ENCODE assay signal across 25 mouse cellular contexts in the genomic region with DNA sequence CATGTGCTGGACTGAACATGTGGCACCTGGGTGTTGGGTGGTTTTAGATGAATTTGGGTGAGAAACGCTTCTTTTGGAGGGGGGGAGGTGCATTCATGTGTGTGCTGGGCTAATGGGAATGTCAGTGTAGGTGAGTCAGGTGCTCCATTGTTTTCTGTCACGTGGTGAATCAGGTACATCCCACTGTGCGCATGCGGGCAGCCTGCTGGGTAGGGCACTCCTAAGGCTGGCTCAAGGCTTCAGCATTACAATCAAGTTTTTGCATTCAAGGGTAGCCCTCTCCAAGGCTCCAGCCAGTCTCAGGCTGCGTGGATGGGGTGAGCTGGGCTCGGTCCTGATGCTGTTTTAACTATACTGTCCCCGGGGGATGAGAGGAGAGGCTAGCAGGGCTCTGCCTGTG. TPM values are rescaled to one million over a fixed set of nuclear protein-coding genes. Genes with fewer than 3 reads are reported as not detected.
DNase-seq lines count a peak whose midpoint lies in the region; ATAC-seq lines count a peak whose summit lies in the region.
"Had no signal": no experiment of that assay in that cellular context is flagged by ENCODE, and none has a peak within 500 bp of the region (broad histone marks: within the 10 kb centered on the region; RNA-seq: fewer than 3 reads in every experiment).

No protein-coding gene starts in this region.

- H3K9me3 ChIP-seq in midbrain, embryonic 11.5 days (ENCODE audit: control insufficient read depth, low read length) = no peaks in the 10 kb centered on the region
- H3K9me3 ChIP-seq in midbrain, embryonic 15.5 days = no peaks in the 10 kb centered on the region
- H3K9me3 ChIP-seq in kidney, embryonic 15.5 days (replicated peaks) = no peaks in the 10 kb centered on the region
- H3K9me3 ChIP-seq: embryonic facial prominence, embryonic 10.5 days; embryonic facial prominence, embryonic 12.5 days; forebrain, embryonic 13.5 days; forebrain, embryonic 15.5 days had no signal

- H3K9ac ChIP-seq in midbrain, embryonic 11.5 days (ENCODE audit: low read length) = no peak overlapping the region
- no peak overlapping the region for H3K9ac ChIP-seq in midbrain, embryonic 15.5 days
- no peak overlapping the region for H3K9ac ChIP-seq in kidney, embryonic 15.5 days
- H3K9ac ChIP-seq: embryonic facial prominence, embryonic 12.5 days; forebrain, embryonic 13.5 days; forebrain, embryonic 15.5 days; forebrain, postnatal 0 days had no signal

- H3K4me2 ChIP-seq in midbrain, embryonic 11.5 days = no peak overlapping the region
- H3K4me2 ChIP-seq in midbrain, embryonic 15.5 days = no peak overlapping the region
- no peak overlapping the region for H3K4me2 ChIP-seq in kidney, embryonic 15.5 days
- H3K4me2 ChIP-seq: embryonic facial prominence, embryonic 12.5 days; forebrain, embryonic 13.5 days; forebrain, embryonic 15.5 days had no signal

- DNase-seq in midbrain, embryonic 11.5 days (ENCODE audit: low spot score, missing footprints) = peak; percentile 64
- DNase-seq in ES-CJ7 (ENCODE audit: low read depth, low spot score) (peak; percentile 91), R1 (ENCODE audit: low read depth, low spot score) (peak; percentile 78)
- DNase-seq in layer of hippocampus, postnatal 25 days (ENCODE audit: extremely low spot score in 1 of 2, low spot score in 1 of 2) = no peak
- DNase-seq in frontal cortex, postnatal 10 days (ENCODE audit: low spot score in 2 of 2) = no peak
- DNase-seq: adrenal gland, adult 8-10 months; adrenal gland, postnatal 14 days; adrenal gland, postnatal 36 days; B cell, adult 2 months; cerebellum, adult 11-12 months; cerebellum, adult 2 months; cerebellum, adult 9-10 months; cerebellum, postnatal 10 days; cerebellum, postnatal 25 days; forebrain, postnatal 0 days had no signal

- H3K27me3 ChIP-seq in midbrain, embryonic 11.5 days (ENCODE audit: control insufficient read depth, insufficient read depth, low read length) = no peaks in the 10 kb centered on the region; the same call in 1 of the 2 replicates
- H3K27me3 ChIP-seq in midbrain, embryonic 15.5 days (replicated peaks) = peaks cover 3% of the 10 kb centered on the region; the same call in 1 of the 2 replicates
- H3K27me3 ChIP-seq in kidney, embryonic 15.5 days = peaks cover 6% of the 10 kb centered on the region; the same call in 1 of the 2 replicates

- peaks cover 3% of the 10 kb centered on the region; the same call in 1 of the 2 replicates for H3K4me1 ChIP-seq in midbrain, embryonic 11.5 days (ENCODE audit: control insufficient read depth, insufficient read depth, low read length)
- H3K4me1 ChIP-seq in midbrain, embryonic 15.5 days = peaks cover 15% of the 10 kb centered on the region
- H3K4me1 ChIP-seq in kidney, embryonic 15.5 days = peaks cover 4% of the 10 kb centered on the region; the same call in 1 of the 2 replicates
- H3K4me1 ChIP-seq: embryonic facial prominence, embryonic 12.5 days had no signal

- ATAC-seq in midbrain, embryonic 11.5 days (ENCODE audit: low FRiP score) = no peak
- ATAC-seq in midbrain, embryonic 15.5 days (replicated peaks) = no peak
- ATAC-seq in kidney, embryonic 15.5 days (replicated peaks; ENCODE audit: low FRiP score) = no peak
- ATAC-seq: activated CD4-positive, CD25-positive, alpha-beta regulatory T cell, adult 4 months; CD4-positive, CD25-positive, alpha-beta regulatory T cell, adult 4 months; forebrain, embryonic 13.5 days; forebrain, embryonic 15.5 days; forebrain, postnatal 0 days; Patski had no signal

- H3K27ac ChIP-seq in midbrain, embryonic 11.5 days (ENCODE audit: low read depth, low read length) = no peak overlapping the region
- no peak overlapping the region for H3K27ac ChIP-seq in midbrain, embryonic 15.5 days
- no peak overlapping the region for H3K27ac ChIP-seq in kidney, embryonic 15.5 days
- H3K27ac ChIP-seq: embryonic facial prominence, embryonic 10.5 days; embryonic facial prominence, embryonic 12.5 days; forebrain, embryonic 13.5 days; forebrain, embryonic 15.5 days had no signal

- H3K36me3 ChIP-seq in midbrain, embryonic 11.5 days (ENCODE audit: control insufficient read depth, insufficient read depth, low read length) = no peaks in the 10 kb centered on the region
- no peaks in the 10 kb centered on the region for H3K36me3 ChIP-seq in midbrain, embryonic 15.5 days (replicated peaks)
- H3K36me3 ChIP-seq in kidney, embryonic 15.5 days = no peaks in the 10 kb centered on the region
- H3K36me3 ChIP-seq: embryonic facial prominence, embryonic 10.5 days; embryonic facial prominence, embryonic 12.5 days; forebrain, embryonic 15.5 days; G1E had no signal

- 65% methylated on average over 7 of the region's 7 CpGs for WGBS in midbrain, embryonic 11.5 days
- 62% methylated on average over 7 of the region's 7 CpGs for WGBS in midbrain, embryonic 15.5 days
- 62% methylated on average over 7 of the region's 7 CpGs for WGBS in kidney, embryonic 15.5 days

- no peak overlapping the region for H3K4me3 ChIP-seq in midbrain, embryonic 11.5 days (ENCODE audit: low read depth, low read length)
- no peak overlapping the region for H3K4me3 ChIP-seq in midbrain, embryonic 15.5 days
- no peak overlapping the region for H3K4me3 ChIP-seq in kidney, embryonic 15.5 days (replicated peaks)
- H3K4me3 ChIP-seq: embryonic facial prominence, embryonic 10.5 days; embryonic facial prominence, embryonic 12.5 days; forebrain, embryonic 13.5 days; forebrain, embryonic 15.5 days had no signal

RNA-seq across cellular contexts. Expression of gene Zc3h12a, which starts 35.1 kb away (rescaled TPM):
- polyA plus RNA-seq in midbrain, embryonic 11.5 days (2014; fragmentation: Nextera tagmentation; extraction: Ambion mirVana) = 0.22 and 0.37 TPM in 2 replicates
- 0.15 TPM in 2 replicates for polyA plus RNA-seq in midbrain, embryonic 15.5 days (2015; fragmentation: Nextera tagmentation; extraction: Ambion mirVana)
- total RNA-seq in layer of hippocampus, postnatal 25 days (2021) = under 1 TPM; 0.71 to 0.99 TPM
- 0.33 and 0.44 TPM in 2 replicates for polyA plus RNA-seq in kidney, embryonic 15.5 days (2015; fragmentation: Nextera tagmentation; extraction: Ambion mirVana)
- total RNA-seq: forebrain, postnatal 0 days had no signal

Comparison
In these comparisons a context has a peak if more than half of its experiments do, and no peak if none do; other contexts are left out.
1. DNase-seq: peak in midbrain, embryonic 11.5 days (single experiment), ES-CJ7 (single experiment) and R1 (single experiment); none in layer of hippocampus, postnatal 25 days (0 of 2) and frontal cortex, postnatal 10 days (0 of 2).